Mouse (Mus musculus): Measurements from ENCODE around the gene Ampd2.
A peak's percentile ranks its signal among the peaks of the same experiment; 100 is the strongest.

Gene Ampd2

GRCm38 (mm10) chr3:108094976-108095760, 8.7 kb upstream of the Ampd2 start:
- DNase-seq (ENCODE audit: low spot score) = no peak

- DNase-seq (ENCODE audit: low spot score) = no peak
These were observed 7.7 kb upstream of the Ampd2 start for GRCm38 (mm10) chr3:108094146-108094545.

- DNase-seq (ENCODE audit: low spot score) = no peak
These were observed 6.9 kb upstream of the Ampd2 start for GRCm38 (mm10) chr3:108093306-108093705.

- no peak for DNase-seq (ENCODE audit: low spot score)
These were observed 6.2 kb upstream of the Ampd2 start, which contains the start of gene Gnat2 for GRCm38 (mm10) chr3:108092536-108093115. Gnat2 (plus strand) TSS chr3:108092789.

GRCm38 (mm10) chr3:108092030-108092429, 5.6 kb upstream of the Ampd2 start:
- DNase-seq (ENCODE audit: low spot score) = no peak

GRCm38 (mm10) chr3:108090561-108090960, 4.1 kb upstream of the Ampd2 start:
- DNase-seq (ENCODE audit: low spot score) = no peak

- DNase-seq (ENCODE audit: low spot score) = no peak
These were observed 3.5 kb upstream of the Ampd2 start for GRCm38 (mm10) chr3:108089916-108090315.

- no peak for DNase-seq (ENCODE audit: low spot score)
These were observed 2.5 kb upstream of the Ampd2 start for GRCm38 (mm10) chr3:108088842-108089380.

- no peak for DNase-seq (ENCODE audit: low spot score)
These were observed 878 bp upstream of the Ampd2 start for GRCm38 (mm10) chr3:108087329-108087728.

- DNase-seq (ENCODE audit: low spot score) = peak; percentile 84
These were observed 556 bp downstream of the Ampd2 start for GRCm38 (mm10) chr3:108085721-108086469.

- peak; percentile 94 for DNase-seq (ENCODE audit: low spot score)
These were observed 1.1 kb downstream of the Ampd2 start for GRCm38 (mm10) chr3:108085281-108085720.

GRCm38 (mm10) chr3:108084767-108085270, 1.6 kb downstream of the Ampd2 start:
- DNase-seq (ENCODE audit: low spot score) = no peak

GRCm38 (mm10) chr3:108083904-108084407, 2.5 kb downstream of the Ampd2 start:
- DNase-seq (ENCODE audit: low spot score) = no peak

GRCm38 (mm10) chr3:108083161-108083560, 3.3 kb downstream of the Ampd2 start:
- no peak for DNase-seq (ENCODE audit: low spot score)

GRCm38 (mm10) chr3:108082251-108082875, 4.1 kb downstream of the Ampd2 start:
- peak; percentile 30 for DNase-seq (ENCODE audit: low spot score)

GRCm38 (mm10) chr3:108081681-108082080, 4.8 kb downstream of the Ampd2 start:
- no peak for DNase-seq (ENCODE audit: low spot score)

- DNase-seq (ENCODE audit: low spot score) = no peak
These were observed 9.6 kb downstream of the Ampd2 start for GRCm38 (mm10) chr3:108076836-108077235.

- no peak for DNase-seq (ENCODE audit: low spot score)
These were observed 13.4 kb downstream of the Ampd2 start for GRCm38 (mm10) chr3:108072983-108073569.

- peak; percentile 67 for DNase-seq (ENCODE audit: low spot score)
These were observed 15.9 kb downstream of the Ampd2 start for GRCm38 (mm10) chr3:108070295-108071293.

All from embryo, embryonic 10.5 days (tissue).